Mouse (Mus musculus) small intestine, adult 2 months (tissue): ENCODE data around the gene Sipa1l2.

ENCODE experiments used
- CTCF ChIP-seq: fragments of 200-500 bp; IDR thresholded peaks from 2 replicates; pipeline ENCODE4 v1.5.1; 2012; ENCODE audit warnings: low read depth, mild to moderate bottlenecking, control low read depth, inconsistent platforms, low read length, moderate library complexity, mixed read lengths; ENCODE audit not compliant: insufficient replicate concordance, insufficient read length; ENCODE audit errors: extremely low read depth
- POLR2A ChIP-seq: fragments of 200-500 bp; IDR thresholded peaks from 2 replicates; pipeline ENCODE4 v1.6.1; 2012; ENCODE audit warnings: low read depth, mild to moderate bottlenecking, control low read depth, inconsistent platforms, low read length, moderate library complexity

- TF ChIP-seq POLR2A (no peak), CTCF (no peak)
These were observed 125.0 kb downstream of the Sipa1l2 start for GRCm38 (mm10) chr8:125444457-125445224.
